Mouse (Mus musculus): ENCODE data around the gene Ipo4. TPM values are rescaled to one million over a fixed set of nuclear protein-coding genes. Genes with fewer than 3 reads are reported as not detected.
A peak's percentile ranks its signal among the peaks of the same experiment; 100 is the strongest.

Ipo4 gene
- polyA plus RNA-seq, 1 experiment from 2014 or later = 95.6 TPM

DNA sequence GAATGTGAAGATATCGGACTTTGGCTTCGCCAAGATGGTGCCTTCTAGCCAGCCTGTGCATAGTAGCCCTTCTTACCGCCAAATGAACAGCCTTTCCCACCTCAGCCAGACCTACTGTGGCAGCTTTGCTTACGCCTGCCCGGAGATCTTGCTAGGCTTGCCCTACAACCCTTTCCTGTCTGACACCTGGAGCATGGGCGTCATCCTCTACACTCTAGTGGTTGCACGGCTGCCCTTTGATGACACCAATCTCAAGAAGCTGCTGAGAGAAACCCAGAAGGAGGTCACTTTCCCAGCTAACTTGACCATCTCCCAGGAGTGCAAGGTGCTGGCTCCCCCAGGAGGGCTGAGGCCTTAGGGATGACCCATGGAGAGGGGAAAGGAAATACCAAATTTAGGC lies 15.8 kb upstream of the Ipo4 start:
- no peaks in the 10 kb centered on the region for H3K4me1 ChIP-seq
- no peak overlapping the region for H3K4me2 ChIP-seq
- no peak overlapping the region for H3K9ac ChIP-seq
- H3K36me3 ChIP-seq = peaks cover 6% of the 10 kb centered on the region
- ATAC-seq (ENCODE audit: borderline replicate concordance, extremely low read depth, low FRiP score, low TSS enrichment) = no peak
- H3K9me3 ChIP-seq = no peaks in the 10 kb centered on the region
- WGBS = 74% methylated on average over 7 of the region's 7 CpGs
- no peak overlapping the region for H3K4me3 ChIP-seq
- H3K27me3 ChIP-seq = no peaks in the 10 kb centered on the region
- no peak overlapping the region for H3K27ac ChIP-seq

DNA sequence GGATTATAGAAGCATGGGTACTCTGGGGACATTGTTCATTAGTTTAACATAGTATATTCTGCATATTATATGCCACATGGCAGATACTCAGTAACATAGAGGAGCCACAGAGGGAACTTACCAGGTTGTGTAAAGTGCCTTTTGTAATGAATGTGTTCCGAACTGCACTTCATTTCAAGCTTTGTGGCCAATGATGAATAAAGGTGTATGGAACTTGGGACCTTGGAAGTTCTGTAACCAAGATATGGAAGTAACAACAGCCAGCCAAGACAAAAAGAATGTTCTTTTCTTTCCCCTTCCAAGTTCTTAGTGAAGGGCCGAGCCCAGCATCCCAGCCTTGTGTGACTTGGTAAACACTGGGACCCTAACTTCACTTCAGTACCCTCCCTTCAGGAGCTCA lies 14.1 kb upstream of the Ipo4 start, which contains the start of gene Tssk4:
Gene Tssk4, plus strand, starts transcription at position 301 of the 400 bp plus-strand sequence.
- peaks cover 5% of the 10 kb centered on the region for H3K4me1 ChIP-seq
- H3K36me3 ChIP-seq = peaks cover 9% of the 10 kb centered on the region
- no peak for ATAC-seq (ENCODE audit: borderline replicate concordance, extremely low read depth, low FRiP score, low TSS enrichment)
- H3K4me2 ChIP-seq = no peak within 1 kb of the TSS
- H3K27ac ChIP-seq = no peak within 1 kb of the TSS
- H3K27me3 ChIP-seq = no peaks in the 10 kb centered on the region
- no peak within 1 kb of the TSS for H3K9ac ChIP-seq
- H3K9me3 ChIP-seq = no peaks in the 10 kb centered on the region
- 92% methylated on average over 2 of the region's 2 CpGs for WGBS
- no peak within 1 kb of the TSS for H3K4me3 ChIP-seq

DNA sequence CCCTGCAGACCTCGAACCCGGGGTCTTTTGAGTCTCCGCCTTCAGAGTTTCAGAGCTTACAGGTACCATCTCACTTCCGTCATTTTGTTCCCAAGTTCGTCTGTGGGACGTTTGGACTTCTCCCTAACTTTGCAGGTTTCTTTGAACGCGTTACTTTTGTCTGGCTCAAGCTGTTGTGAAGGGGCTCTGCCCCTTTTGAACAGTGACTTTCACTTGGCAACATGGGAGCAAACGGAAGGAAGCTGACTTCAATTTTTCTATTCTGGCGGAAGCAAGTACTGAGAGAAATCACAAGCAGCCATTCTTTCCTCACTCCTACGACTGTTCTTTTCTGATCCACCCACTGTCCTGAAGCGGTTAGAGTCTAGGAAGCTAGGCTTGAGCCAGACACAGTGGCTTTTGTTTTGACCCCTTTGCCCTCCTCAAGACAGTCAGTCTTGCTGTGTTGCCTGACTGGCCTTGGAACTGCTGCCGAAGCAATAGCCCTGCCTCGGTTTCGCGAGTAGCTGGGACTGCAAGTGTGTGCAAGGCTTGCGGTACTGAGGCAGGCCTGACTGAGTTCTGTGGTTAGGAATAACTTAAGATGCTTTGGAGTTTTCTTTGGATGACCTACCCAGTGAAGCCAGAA lies 8.6 kb upstream of the Ipo4 start:
- peak overlapping the region; percentile 78 for H3K4me2 ChIP-seq
- ATAC-seq (ENCODE audit: borderline replicate concordance, extremely low read depth, low FRiP score, low TSS enrichment) = no peak
- H3K36me3 ChIP-seq = peaks cover 23% of the 10 kb centered on the region
- H3K9ac ChIP-seq = peak overlapping the region; percentile 97
- peaks cover 18% of the 10 kb centered on the region for H3K4me1 ChIP-seq
- no peaks in the 10 kb centered on the region for H3K9me3 ChIP-seq
- 13% methylated on average over 17 of the region's 17 CpGs for WGBS
- no peaks in the 10 kb centered on the region for H3K27me3 ChIP-seq
- peak overlapping the region; percentile 91 for H3K4me3 ChIP-seq
- peak overlapping the region; percentile 96 for H3K27ac ChIP-seq

DNA sequence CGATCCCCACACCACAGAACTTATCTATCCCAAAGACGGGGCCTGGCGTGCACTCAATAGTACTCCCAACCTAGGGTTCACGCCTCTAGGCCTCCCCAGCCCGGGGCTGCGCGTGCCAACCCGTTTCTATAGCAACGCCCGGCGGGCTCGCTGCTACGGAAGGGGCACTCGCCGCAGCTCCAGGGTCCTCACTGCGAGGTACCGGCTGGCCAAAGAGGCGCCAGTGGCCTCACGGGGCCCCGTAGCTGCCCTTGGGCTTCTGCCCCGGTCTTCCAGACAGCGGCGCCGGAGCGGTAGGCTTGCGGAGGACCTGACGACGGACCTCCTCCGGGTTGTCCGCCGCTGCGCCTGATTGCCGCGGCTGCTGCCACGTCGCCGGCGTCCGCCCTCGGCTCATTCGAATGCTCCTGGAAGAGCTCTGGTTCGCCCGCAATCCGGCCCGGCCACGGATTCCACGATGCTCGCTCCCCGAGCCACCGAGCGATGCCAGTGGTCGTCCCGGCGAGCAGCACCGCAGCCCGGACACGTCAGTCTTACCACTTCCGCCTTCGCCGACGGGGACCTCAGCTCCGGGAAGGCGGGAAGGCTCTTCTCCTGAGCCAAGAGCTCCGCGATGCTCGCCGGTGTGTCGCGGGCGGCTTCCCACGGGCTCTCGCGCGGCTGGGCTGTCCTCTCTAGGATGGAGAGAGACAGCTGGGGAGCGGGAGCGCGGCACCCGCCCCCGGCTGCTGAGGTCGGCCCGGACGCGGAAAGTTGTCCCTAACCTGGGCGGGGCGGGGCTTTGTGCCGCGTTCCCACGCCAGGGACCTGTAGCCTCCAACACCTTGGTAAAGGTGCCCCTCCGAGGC lies 7.5 kb upstream of the Ipo4 start, which contains the start of gene Tm9sf1:
Gene Tm9sf1, minus strand, starts transcription at position 747 of the 848 bp plus-strand sequence.
- Histone ChIP-seq H3K4me1 (peaks cover 18% of the 10 kb centered on the region), H3K27me3 (no peaks in the 10 kb centered on the region), H3K4me3 (peak within 1 kb of the TSS; percentile 91), H3K36me3 (peaks cover 34% of the 10 kb centered on the region), H3K9ac (peak within 1 kb of the TSS; percentile 97), H3K4me2 (peak within 1 kb of the TSS; percentile 78), H3K27ac (peak within 1 kb of the TSS; percentile 96), H3K9me3 (no peaks in the 10 kb centered on the region)
- under 1% methylated on average over 86 of the region's 89 CpGs for WGBS
- ATAC-seq (ENCODE audit: borderline replicate concordance, extremely low read depth, low FRiP score, low TSS enrichment) = peak; percentile 92

DNA sequence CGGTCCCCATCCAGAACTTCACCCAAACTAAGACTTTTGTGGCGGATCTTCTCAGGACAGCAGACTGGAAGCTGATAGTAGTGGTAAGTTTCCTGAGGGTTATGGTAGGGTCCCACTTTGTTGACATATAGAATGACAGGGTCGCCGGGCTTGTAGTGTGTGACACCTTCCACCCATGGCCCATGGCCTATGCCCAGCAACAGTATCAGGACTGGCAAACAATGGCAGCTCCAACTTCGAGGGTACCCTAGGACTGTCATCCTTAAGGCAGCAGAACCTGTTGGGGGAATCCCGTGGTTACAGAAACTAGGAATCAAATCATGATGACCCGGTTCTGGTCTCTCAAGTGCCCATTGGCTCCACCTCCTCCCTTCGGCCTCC lies 6.9 kb upstream of the Ipo4 start:
- Histone ChIP-seq H3K9ac (peak overlapping the region; percentile 97), H3K27ac (peak overlapping the region; percentile 96), H3K9me3 (no peaks in the 10 kb centered on the region), H3K27me3 (no peaks in the 10 kb centered on the region), H3K4me3 (peak overlapping the region; percentile 91), H3K36me3 (peaks cover 40% of the 10 kb centered on the region), H3K4me2 (peak overlapping the region; percentile 78), H3K4me1 (peaks cover 18% of the 10 kb centered on the region)
- ATAC-seq (ENCODE audit: borderline replicate concordance, extremely low read depth, low FRiP score, low TSS enrichment) = peak; percentile 15; the same call in 1 of the 2 replicates
- 16% methylated on average over 8 of the region's 8 CpGs for WGBS

DNA sequence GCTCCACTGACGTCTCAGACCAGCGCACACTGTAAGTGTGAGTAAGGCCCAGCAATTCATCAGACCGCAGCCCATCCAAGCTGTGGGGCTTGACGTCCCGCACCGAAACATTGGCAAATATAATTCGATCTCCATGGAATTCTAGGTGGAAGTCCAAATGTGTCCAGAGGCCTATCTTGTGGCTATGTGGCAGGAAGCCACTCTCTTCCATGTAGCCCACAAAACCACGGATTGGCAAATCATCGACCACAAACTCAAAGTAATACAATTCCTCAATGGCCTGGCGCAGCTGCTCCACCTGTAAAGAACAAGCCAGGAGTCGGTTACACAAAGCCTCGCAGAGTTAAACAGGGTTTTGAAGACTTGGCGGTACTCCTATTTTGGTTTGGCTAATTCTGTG lies 5.5 kb upstream of the Ipo4 start:
- Histone ChIP-seq H3K27me3 (no peaks in the 10 kb centered on the region), H3K27ac (no peak overlapping the region), H3K4me2 (no peak overlapping the region), H3K36me3 (peaks cover 45% of the 10 kb centered on the region), H3K4me1 (peaks cover 20% of the 10 kb centered on the region), H3K9me3 (no peaks in the 10 kb centered on the region), H3K4me3 (no peak overlapping the region), H3K9ac (no peak overlapping the region)
- 92% methylated on average over 13 of the region's 13 CpGs for WGBS
- ATAC-seq (ENCODE audit: borderline replicate concordance, extremely low read depth, low FRiP score, low TSS enrichment) = no peak

DNA sequence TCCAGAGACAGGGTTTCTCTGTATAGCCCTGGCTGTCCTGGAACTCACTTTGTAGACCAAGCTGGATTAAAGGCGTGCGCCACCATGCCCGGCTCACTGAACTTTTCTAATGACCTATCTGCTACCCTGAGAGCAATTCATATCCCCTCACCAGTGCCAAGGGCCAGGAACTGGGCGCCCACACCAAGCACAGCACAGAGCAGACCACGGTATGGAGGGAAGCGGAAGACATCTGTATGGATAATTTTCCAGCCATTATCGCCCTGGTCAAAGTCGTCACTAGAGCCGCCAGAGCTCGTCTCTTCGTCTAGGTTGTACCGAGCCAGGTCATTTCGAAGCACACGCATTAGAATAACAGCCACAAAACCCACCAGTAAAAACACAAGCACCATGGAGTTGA lies 5.1 kb upstream of the Ipo4 start:
- Histone ChIP-seq H3K9me3 (no peaks in the 10 kb centered on the region), H3K27me3 (no peaks in the 10 kb centered on the region), H3K4me1 (peaks cover 24% of the 10 kb centered on the region), H3K36me3 (peaks cover 45% of the 10 kb centered on the region), H3K4me3 (no peak overlapping the region), H3K27ac (no peak overlapping the region), H3K4me2 (no peak overlapping the region), H3K9ac (no peak overlapping the region)
- 96% methylated on average over 14 of the region's 14 CpGs for WGBS
- ATAC-seq (ENCODE audit: borderline replicate concordance, extremely low read depth, low FRiP score, low TSS enrichment) = no peak

DNA sequence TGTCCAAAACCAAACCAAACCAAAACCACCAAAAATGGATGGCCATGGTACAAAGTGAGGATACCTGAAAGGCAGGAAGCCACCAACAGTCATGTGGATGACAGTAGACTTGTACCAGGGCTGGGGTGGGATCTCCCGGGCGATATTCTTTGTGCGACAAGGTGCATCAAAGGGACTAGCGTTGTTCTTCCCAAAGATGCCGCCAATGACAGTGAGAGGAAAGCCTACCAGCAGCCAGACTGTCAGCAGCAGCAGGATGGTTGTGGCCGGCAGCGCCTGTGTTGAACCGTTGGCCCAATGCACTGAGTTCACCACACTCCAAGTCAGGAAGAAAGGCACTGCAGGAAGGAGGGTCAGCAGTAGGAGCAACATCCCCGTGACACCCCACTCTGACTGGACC lies 2.0 kb upstream of the Ipo4 start, which contains the start of gene Gm49378:
Gene Gm49378, minus strand, starts transcription at position 101 of the 400 bp plus-strand sequence.
- 86% methylated on average over 9 of the region's 9 CpGs for WGBS
- Histone ChIP-seq H3K27ac (no peak within 1 kb of the TSS), H3K4me2 (no peak within 1 kb of the TSS), H3K9ac (no peak within 1 kb of the TSS), H3K4me1 (peaks cover 21% of the 10 kb centered on the region), H3K9me3 (no peaks in the 10 kb centered on the region), H3K27me3 (no peaks in the 10 kb centered on the region), H3K4me3 (no peak within 1 kb of the TSS), H3K36me3 (peaks cover 58% of the 10 kb centered on the region)
- ATAC-seq (ENCODE audit: borderline replicate concordance, extremely low read depth, low FRiP score, low TSS enrichment) = no peak

DNA sequence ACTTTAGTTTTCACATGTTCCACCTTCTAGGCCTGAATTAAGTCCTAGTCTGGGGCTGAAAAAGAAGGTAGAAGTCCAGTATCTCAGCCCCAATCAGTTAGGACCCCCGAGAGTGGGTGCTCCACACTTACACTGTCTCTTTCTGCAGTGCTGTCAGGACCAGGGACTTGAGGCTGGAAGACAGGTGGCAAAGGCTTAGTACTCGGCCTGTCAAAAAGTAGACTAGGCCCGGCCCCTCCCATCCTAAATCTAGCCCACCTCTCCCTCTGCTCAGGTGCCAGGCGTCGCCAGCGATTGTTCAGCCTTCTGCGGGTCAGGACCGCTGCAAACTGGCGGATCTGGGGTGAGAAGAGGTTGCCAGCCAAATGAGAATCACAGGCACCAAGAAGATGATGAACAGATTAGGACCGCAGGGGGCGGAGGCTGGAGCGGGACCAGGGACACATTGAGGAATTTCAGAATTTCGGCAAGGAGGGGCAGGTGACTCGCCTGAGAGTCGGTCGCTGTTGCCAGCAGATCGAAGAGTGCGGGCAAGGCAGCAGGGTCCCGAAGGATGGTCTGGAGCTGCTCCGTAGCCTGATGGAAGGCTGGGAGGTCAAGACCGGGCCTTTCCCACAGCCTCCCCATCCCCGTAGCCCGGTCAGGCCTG lies 759 bp downstream of the Ipo4 start:
- Histone ChIP-seq H3K27me3 (no peaks in the 10 kb centered on the region), H3K36me3 (peaks cover 72% of the 10 kb centered on the region), H3K4me3 (peak overlapping the region; percentile 80), H3K4me1 (peaks cover 15% of the 10 kb centered on the region; the same call in 1 of the 2 replicates), H3K9ac (peak overlapping the region; percentile 81), H3K27ac (peak overlapping the region; percentile 58), H3K4me2 (peak overlapping the region; percentile 98), H3K9me3 (no peaks in the 10 kb centered on the region)
- peak; percentile 53; the same call in 1 of the 2 replicates for ATAC-seq (ENCODE audit: borderline replicate concordance, extremely low read depth, low FRiP score, low TSS enrichment)
- 2% methylated on average over 23 of the region's 23 CpGs for WGBS

DNA sequence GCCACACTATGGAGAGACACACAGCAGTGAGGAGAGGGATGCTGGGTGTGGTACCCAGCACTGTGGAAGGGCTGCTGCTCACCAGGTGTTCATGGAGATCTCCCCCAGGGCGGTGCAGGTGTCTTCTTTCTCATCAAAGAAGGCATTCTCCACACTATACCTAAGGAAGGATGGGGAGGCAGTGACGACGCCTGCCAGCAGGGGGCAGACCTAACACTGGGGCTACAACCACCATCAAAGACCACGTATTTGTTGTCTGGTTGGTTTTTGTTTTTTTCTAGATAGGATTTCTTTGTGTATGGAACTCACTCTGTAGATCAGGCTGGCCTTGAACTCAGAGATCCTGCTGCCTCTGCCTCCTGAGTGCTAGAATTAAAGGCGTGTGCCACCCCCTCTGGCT lies 6.4 kb downstream of the Ipo4 start:
- no peaks in the 10 kb centered on the region for H3K9me3 ChIP-seq
- H3K9ac ChIP-seq = no peak overlapping the region
- H3K27me3 ChIP-seq = no peaks in the 10 kb centered on the region
- no peak for ATAC-seq (ENCODE audit: borderline replicate concordance, extremely low read depth, low FRiP score, low TSS enrichment)
- no peak overlapping the region for H3K4me2 ChIP-seq
- 52% methylated on average over 5 of the region's 5 CpGs for WGBS
- H3K4me1 ChIP-seq = no peaks in the 10 kb centered on the region; the same call in 1 of the 2 replicates
- H3K27ac ChIP-seq = no peak overlapping the region
- peaks cover 96% of the 10 kb centered on the region for H3K36me3 ChIP-seq
- no peak overlapping the region for H3K4me3 ChIP-seq

DNA sequence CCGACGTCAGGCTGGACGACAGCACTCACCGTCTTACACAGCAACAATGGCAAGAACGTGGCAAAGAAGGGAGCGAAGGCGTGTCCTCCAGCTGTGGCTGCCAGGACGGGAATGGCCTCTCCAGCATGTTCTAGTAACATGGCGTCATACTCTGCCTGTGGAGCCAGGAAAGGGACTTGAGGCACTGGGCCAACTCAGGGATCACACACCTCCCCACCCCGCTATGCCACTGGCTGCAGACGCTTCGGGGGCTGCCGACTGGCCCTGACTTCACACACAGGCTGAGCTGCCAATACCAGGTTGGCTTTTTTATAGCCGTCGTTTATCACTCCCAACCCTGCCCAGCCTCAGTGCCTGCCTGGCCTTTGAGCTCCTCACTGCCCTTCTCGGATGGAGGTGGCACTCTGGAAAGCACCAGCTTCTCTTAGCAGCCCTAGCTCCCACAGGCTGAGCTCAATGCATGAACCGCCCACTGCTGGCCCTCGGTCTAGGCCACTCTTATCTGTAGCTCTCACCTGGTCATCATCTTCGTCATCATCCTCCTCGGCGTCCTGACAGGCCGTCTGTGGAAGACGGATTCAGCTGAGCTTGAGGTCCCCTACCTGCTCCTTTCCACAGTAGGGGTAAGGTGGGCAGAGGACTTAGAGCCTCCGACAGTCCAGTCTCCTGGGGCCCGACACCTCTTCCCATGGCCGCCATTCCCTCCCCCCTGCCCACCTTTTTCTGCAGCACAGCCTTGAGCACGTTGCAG lies 7.5 kb downstream of the Ipo4 start:
- Histone ChIP-seq H3K9me3 (no peaks in the 10 kb centered on the region), H3K4me3 (no peak overlapping the region), H3K4me2 (no peak overlapping the region), H3K9ac (no peak overlapping the region), H3K27ac (no peak overlapping the region), H3K27me3 (no peaks in the 10 kb centered on the region), H3K36me3 (peaks cover 92% of the 10 kb centered on the region), H3K4me1 (no peaks in the 10 kb centered on the region)
- 87% methylated on average over 27 of the region's 27 CpGs for WGBS
- no peak for ATAC-seq (ENCODE audit: borderline replicate concordance, extremely low read depth, low FRiP score, low TSS enrichment)
